Mouse (Mus musculus) forebrain, embryonic 16.5 days (tissue): ENCODE measurements around the gene Fbxw26. TPM values are rescaled to one million over a fixed set of nuclear protein-coding genes. Genes with fewer than 3 reads are reported as not detected.
"Not testable (repeated sequence)": the region's sequence is repeated elsewhere in the genome, so short reads cannot be mapped to it uniquely, and the experiment has no call there.

Experiments used
- ATAC-seq: fragments of 200-750 bp; cut with Nextera tagmentation; 2 replicates; pipeline ENCODE4 v1.8.0; 2017; ENCODE audit warnings: mild to moderate bottlenecking, moderate library complexity
- H3K27ac ChIP-seq: fragments of 300-500 bp; sonication (generic); 2 replicates; pipeline ENCODE4 v1.5.1; 2014; ENCODE audit warnings: low read length, control low read depth
- H3K27me3 ChIP-seq: fragments of 300-500 bp; sonication (generic); replicated peaks from 2 replicates; pipeline ENCODE4 v1.6.1; 2014; ENCODE audit warnings: low read length; ENCODE audit not compliant: control insufficient read depth, insufficient read depth
- H3K36me3 ChIP-seq: fragments of 300-500 bp; sonication (generic); 2 replicates; pipeline ENCODE4 v1.6.1; 2014; ENCODE audit not compliant: control insufficient read depth, insufficient read depth
- H3K4me1 ChIP-seq: fragments of 300-500 bp; sonication (generic); replicated peaks from 2 replicates; pipeline ENCODE4 v1.6.1; 2014; ENCODE audit warnings: low read length; ENCODE audit not compliant: control insufficient read depth, insufficient read depth
- H3K4me2 ChIP-seq: fragments of 300-500 bp; sonication (generic); 2 replicates; pipeline ENCODE4 v1.6.1; 2014; ENCODE audit warnings: mild to moderate bottlenecking, low read length, control low read depth
- H3K4me3 ChIP-seq: fragments of 300-500 bp; sonication (generic); replicated peaks from 2 replicates; pipeline ENCODE4 v1.5.1; 2014; ENCODE audit warnings: mild to moderate bottlenecking, low read length, control low read depth
- H3K9ac ChIP-seq: fragments of 300-500 bp; sonication (generic); replicated peaks from 2 replicates; pipeline ENCODE4 v1.6.1; 2014; ENCODE audit warnings: low read depth, low read length, control low read depth
- H3K9me3 ChIP-seq: fragments of 300-500 bp; sonication (generic); 2 replicates; pipeline ENCODE4 v1.6.1; 2016; ENCODE audit warnings: low read length; ENCODE audit not compliant: control insufficient read depth
- WGBS: fragments of 180-500 bp; shearing (Covaris S2); extraction: QIAGEN DNeasy Blood & Tissue Kit; methylation state at CpG from one replicate; pipeline ENCODE4 v1.1.7; 2014; 5-methylcytosine and 5-hydroxymethylcytosine counted together
- polyA plus RNA-seq: library from polyadenylated mRNA; unstranded; fragments of >200 nt; fragmentation: Nextera tagmentation; extraction: Ambion mirVana; gene quantifications from 2 replicates; pipeline ENCODE4 v1.2.1, GENCODE M21; 2015

The Fbxw26 gene
- not detected in 2 replicates for polyA plus RNA-seq

- H3K4me3 ChIP-seq, H3K27me3 ChIP-seq, H3K4me2 ChIP-seq, H3K9ac ChIP-seq, H3K36me3 ChIP-seq, H3K9me3 ChIP-seq, H3K27ac ChIP-seq, ATAC-seq, H3K4me1 ChIP-seq: not testable (repeated sequence)
- WGBS, result 90% methylated on average over 3 of the region's 3 CpGs
Observed at GRCm38 (mm10) chr9:109745989-109746388, at the start of gene Fbxw26. Fbxw26 (minus strand) TSS chr9:109746089.

DNA sequence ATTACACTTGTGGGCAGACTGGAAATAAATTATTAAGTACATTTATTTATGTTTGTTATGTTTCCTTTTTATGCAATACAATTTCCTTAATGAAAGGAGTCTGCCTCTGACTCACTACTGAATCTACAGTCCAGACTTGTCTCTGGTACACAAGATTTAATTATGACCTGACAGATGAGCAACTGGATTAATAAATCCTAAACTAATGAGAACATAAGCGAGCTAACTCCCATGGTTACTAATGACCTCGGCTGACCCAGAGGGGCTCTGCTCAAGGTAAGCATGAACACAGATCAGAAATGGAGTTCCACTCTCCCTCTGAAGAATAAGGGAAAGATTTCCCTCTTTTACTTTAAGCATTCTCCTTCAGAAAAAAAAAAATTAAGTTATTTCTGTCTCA is 49.3 kb upstream of the Fbxw26 start:
- no peak overlapping the region for H3K27ac ChIP-seq
- no peaks in the 10 kb centered on the region for H3K4me1 ChIP-seq
- no peak overlapping the region for H3K4me3 ChIP-seq
- no peaks in the 10 kb centered on the region for H3K9me3 ChIP-seq
- H3K4me2 ChIP-seq, result no peak overlapping the region
- H3K9ac ChIP-seq, result no peak overlapping the region
- no peaks in the 10 kb centered on the region for H3K27me3 ChIP-seq
- 68% methylated on average over 2 of the region's 2 CpGs for WGBS
- no peaks in the 10 kb centered on the region for H3K36me3 ChIP-seq
- ATAC-seq, result no peak

DNA sequence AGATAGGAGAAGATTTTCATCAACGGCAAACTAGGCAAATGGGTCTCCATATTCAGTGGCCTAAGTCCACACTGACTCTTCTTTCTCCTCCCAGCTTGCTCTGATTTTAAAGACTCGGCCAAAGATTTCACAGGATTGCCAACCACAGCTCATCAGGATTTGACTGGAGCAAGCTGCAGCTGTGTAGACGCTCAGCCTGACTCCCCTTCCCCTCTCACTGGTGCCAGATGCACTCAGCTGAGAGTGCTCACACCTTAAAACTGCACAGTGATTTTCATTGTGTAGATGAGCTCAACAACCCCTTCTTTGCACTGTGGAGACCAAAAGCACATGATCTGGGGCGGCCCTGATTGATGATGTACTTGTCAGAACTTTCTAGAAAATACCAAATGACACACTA is 44.7 kb upstream of the Fbxw26 start, which contains the start of gene Fbxw27:
Gene Fbxw27 (minus strand): TSS at position 101 of the 400 bp plus-strand sequence.
- not testable (repeated sequence) for H3K27ac ChIP-seq, H3K4me3 ChIP-seq, H3K27me3 ChIP-seq, H3K4me2 ChIP-seq, H3K9ac ChIP-seq, H3K4me1 ChIP-seq, ATAC-seq, H3K9me3 ChIP-seq, H3K36me3 ChIP-seq
- WGBS, result 79% methylated on average over 4 of the region's 4 CpGs

GRCm38 (mm10) chr9:109766841-109767240 is 21.0 kb upstream of the Fbxw26 start:
- H3K4me3 ChIP-seq, H3K4me1 ChIP-seq, H3K9ac ChIP-seq, ATAC-seq, H3K9me3 ChIP-seq, H3K4me2 ChIP-seq, H3K27ac ChIP-seq, H3K27me3 ChIP-seq, H3K36me3 ChIP-seq: not testable (repeated sequence)
- 69% methylated on average over 1 of the region's 1 CpGs for WGBS

GRCm38 (mm10) chr9:109702600-109702999 is 43.3 kb downstream of the Fbxw26 start, which contains the start of gene Fbxw18:
Fbxw18 (minus strand) TSS chr9:109702700.
- H3K27ac ChIP-seq, H3K4me3 ChIP-seq, H3K9me3 ChIP-seq, H3K36me3 ChIP-seq, H3K27me3 ChIP-seq, H3K4me2 ChIP-seq, ATAC-seq, H3K4me1 ChIP-seq, H3K9ac ChIP-seq: not testable (repeated sequence)
- WGBS, result 71% methylated on average over 4 of the region's 4 CpGs

DNA sequence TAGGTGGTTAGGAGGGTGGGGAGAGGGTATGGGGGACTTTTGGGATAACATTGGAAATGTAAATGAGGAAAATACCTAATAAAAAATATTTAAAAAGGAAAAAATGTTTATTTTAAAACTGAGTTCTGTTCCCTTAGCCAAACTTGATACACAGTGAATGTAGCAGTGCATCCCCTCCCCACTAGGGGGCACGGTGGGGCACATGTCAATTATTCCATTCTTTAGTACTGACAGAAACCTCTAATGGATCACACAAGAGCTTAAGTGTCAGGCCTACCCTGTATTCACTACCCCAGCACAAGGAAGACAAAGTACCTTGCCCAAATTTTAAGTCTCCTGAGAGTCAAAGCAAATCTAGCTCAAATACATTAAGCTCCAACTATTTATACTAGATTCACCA is 60.6 kb downstream of the Fbxw26 start:
- Histone ChIP-seq H3K9me3 (no peaks in the 10 kb centered on the region), H3K4me2 (no peak overlapping the region), H3K4me3 (no peak overlapping the region), H3K27me3 (no peaks in the 10 kb centered on the region), H3K36me3 (no peaks in the 10 kb centered on the region), H3K27ac (no peak overlapping the region), H3K9ac (no peak overlapping the region), H3K4me1 (no peaks in the 10 kb centered on the region)
- no peak for ATAC-seq
- 8% methylated on average over 1 of the region's 1 CpGs for WGBS

Other genes starting within 250 kb of the Fbxw26 start
- gene Fbxw15, start 177.8 kb downstream of the Fbxw26 start, polyA plus RNA-seq, result not detected in 2 replicates
- gene Fbxw24, start 120.0 kb downstream of the Fbxw26 start, polyA plus RNA-seq, result 0.27 TPM in 1 of 2 replicates, not detected in the other
- not detected in 2 replicates for gene Fbxw25, start 81.4 kb downstream of the Fbxw26 start, polyA plus RNA-seq
- gene Fbxw18, start 43.4 kb downstream of the Fbxw26 start, polyA plus RNA-seq, result not detected in 2 replicates
- gene Fbxw27, start 44.6 kb upstream of the Fbxw26 start, polyA plus RNA-seq, result not detected in 2 replicates
- not detected in 2 replicates for gene Spink8, start 66.2 kb upstream of the Fbxw26 start, polyA plus RNA-seq
- gene Nme6, start 86.7 kb upstream of the Fbxw26 start, polyA plus RNA-seq, result 60.1 and 68.4 TPM in 2 replicates
- gene Camp, start 103.5 kb upstream of the Fbxw26 start, polyA plus RNA-seq, result 0.57 TPM in 1 of 2 replicates, not detected in the other
- 16.1 and 20.1 TPM in 2 replicates for gene Cdc25a, start 129.5 kb upstream of the Fbxw26 start, polyA plus RNA-seq
- gene Map4, start 185.4 kb upstream of the Fbxw26 start, polyA plus RNA-seq, result 137 and 144 TPM in 2 replicates